Mouse (Mus musculus): ENCODE measurements around the gene Ncapd2. TPM values are rescaled to one million over a fixed set of nuclear protein-coding genes. Genes with fewer than 3 reads are reported as not detected.

Gene Ncapd2
- 78.5 and 98.6 TPM in 2 replicates for polyA plus RNA-seq (2012)

DNA sequence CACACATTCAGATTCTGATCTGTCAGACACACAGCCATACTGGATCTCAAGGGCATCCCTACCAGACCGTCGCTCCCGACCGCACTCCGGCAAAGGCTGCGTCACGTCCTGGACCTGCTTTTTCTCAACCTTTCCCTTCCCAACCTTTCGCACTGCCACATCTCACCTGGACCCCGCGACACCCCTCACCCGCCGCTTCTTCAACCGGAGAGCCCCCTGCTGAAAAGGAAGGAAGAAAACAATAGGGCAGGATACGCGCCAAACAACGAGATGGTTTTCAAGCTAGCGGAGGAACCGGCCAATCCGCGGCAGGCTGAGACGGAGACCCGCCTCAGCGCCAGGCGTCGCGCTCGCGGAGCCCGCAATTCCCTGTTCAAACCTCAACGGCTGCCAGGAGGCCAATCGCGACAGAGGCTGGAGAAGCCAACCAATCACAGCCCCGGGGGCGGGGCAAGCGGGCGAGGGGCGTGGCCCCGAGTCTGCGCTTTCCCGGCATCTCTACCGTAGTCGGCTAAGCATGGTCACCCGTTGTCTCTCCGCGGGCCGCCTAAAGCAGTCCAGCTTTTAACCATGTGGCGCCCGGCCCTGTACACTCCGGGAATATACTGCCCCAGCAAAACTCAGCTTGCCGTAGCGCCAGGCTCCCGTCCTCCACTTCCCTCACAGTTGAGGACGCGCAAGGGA is at the start of gene Ncapd2, which contains the start of gene Mrpl51:
TSS of gene Ncapd2 (minus strand) at position 370 of the 684 bp plus-strand sequence.
TSS of gene Mrpl51 (plus strand) at position 470 of the 684 bp plus-strand sequence.
- Histone ChIP-seq H3K9me3 (ENCODE audit: control insufficient read depth, low read length) (no peaks in the 10 kb centered on the region), H3K4me3 (replicated peaks) (peak within 1 kb of the TSS; percentile 70), H3K36me3 (ENCODE audit: control insufficient read depth) (peaks cover 73% of the 10 kb centered on the region), H3K27me3 (ENCODE audit: control insufficient read depth) (no peaks in the 10 kb centered on the region), H3K4me1 (ENCODE audit: control insufficient read depth) (peaks cover 44% of the 10 kb centered on the region)
- no peak for TF ChIP-seq TAL1 (IDR thresholded peaks at IDR 0.05; ENCODE audit: low read length)
- no peak for TF ChIP-seq GATA1 (IDR thresholded peaks at IDR 0.05; ENCODE audit: low read length)

- no peaks in the 10 kb centered on the region for H3K27me3 ChIP-seq (ENCODE audit: control insufficient read depth)
- no peak overlapping the region for H3K4me3 ChIP-seq (replicated peaks)
- no peaks in the 10 kb centered on the region for H3K4me1 ChIP-seq (ENCODE audit: control insufficient read depth)
- H3K9me3 ChIP-seq (ENCODE audit: control insufficient read depth, low read length), result no peaks in the 10 kb centered on the region
- H3K36me3 ChIP-seq (ENCODE audit: control insufficient read depth), result no peaks in the 10 kb centered on the region
- no peak for TF ChIP-seq TAL1 (IDR thresholded peaks at IDR 0.05; ENCODE audit: low read length)
- TF ChIP-seq GATA1 (IDR thresholded peaks at IDR 0.05; ENCODE audit: low read length), result no peak
Measured at GRCm38 (mm10) chr6:125240617-125241016, 49.1 kb upstream of the Ncapd2 start.

DNA sequence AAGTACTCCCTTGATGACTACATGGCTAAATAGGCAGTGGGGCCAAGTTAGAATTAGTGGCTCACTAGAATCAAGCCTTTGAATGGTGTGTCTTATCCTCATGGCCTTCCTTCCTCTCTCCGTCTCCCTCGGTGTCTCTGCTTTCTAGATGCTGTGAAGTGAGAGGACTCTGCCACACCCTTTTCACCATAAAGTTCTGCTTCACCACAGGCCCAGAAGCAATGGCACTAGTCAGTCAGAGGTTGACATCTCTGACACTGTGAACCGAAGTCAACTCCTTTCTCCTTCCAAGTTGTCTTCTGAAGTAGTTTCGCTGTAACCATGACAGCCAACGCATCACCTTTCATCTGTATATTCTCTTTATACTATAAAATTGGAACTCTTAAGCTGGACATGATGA is 48.0 kb upstream of the Ncapd2 start:
- H3K9me3 ChIP-seq (ENCODE audit: control insufficient read depth, low read length), result no peaks in the 10 kb centered on the region
- H3K36me3 ChIP-seq (ENCODE audit: control insufficient read depth), result no peaks in the 10 kb centered on the region
- no peak overlapping the region for H3K4me3 ChIP-seq (replicated peaks)
- H3K27me3 ChIP-seq (ENCODE audit: control insufficient read depth), result no peaks in the 10 kb centered on the region
- no peaks in the 10 kb centered on the region for H3K4me1 ChIP-seq (ENCODE audit: control insufficient read depth)
- no peak for TF ChIP-seq GATA1 (IDR thresholded peaks at IDR 0.05; ENCODE audit: low read length)
- no peak for TF ChIP-seq TAL1 (IDR thresholded peaks at IDR 0.05; ENCODE audit: low read length)

- no peaks in the 10 kb centered on the region for H3K36me3 ChIP-seq (ENCODE audit: control insufficient read depth)
Measured at GRCm38 (mm10) chr6:125238396-125238795, 46.9 kb upstream of the Ncapd2 start.

DNA sequence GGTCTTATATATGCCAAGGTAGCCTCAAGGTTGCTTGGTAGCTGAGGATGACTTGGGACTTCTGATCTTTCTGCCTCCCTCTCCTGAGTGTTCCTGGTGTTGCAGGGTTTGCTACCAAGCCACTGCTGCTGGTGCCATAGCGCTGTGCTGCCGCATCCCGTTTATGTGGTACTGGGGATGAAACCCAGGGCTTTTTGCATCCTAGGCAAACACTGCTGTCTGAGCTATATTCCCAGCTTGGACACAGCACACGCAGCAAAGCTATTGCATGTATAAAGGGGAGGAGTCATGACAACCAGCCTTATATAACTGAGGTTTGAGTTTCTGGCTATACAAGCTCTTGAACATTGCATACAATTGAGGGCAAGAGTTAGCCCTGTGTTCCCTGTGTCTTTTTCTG is 45.9 kb upstream of the Ncapd2 start:
- Histone ChIP-seq H3K27me3 (ENCODE audit: control insufficient read depth) (no peaks in the 10 kb centered on the region), H3K4me1 (ENCODE audit: control insufficient read depth) (peaks cover 11% of the 10 kb centered on the region), H3K36me3 (ENCODE audit: control insufficient read depth) (no peaks in the 10 kb centered on the region), H3K9me3 (ENCODE audit: control insufficient read depth, low read length) (no peaks in the 10 kb centered on the region), H3K4me3 (replicated peaks) (no peak overlapping the region)
- no peak for TF ChIP-seq TAL1 (IDR thresholded peaks at IDR 0.05; ENCODE audit: low read length)
- TF ChIP-seq GATA1 (IDR thresholded peaks at IDR 0.05; ENCODE audit: low read length), result no peak

More at GRCm38 (mm10) chr6:125238396-125238795, 46.9 kb upstream of the Ncapd2 start:
- no peaks in the 10 kb centered on the region for H3K27me3 ChIP-seq (ENCODE audit: control insufficient read depth)
- TF ChIP-seq TAL1 (IDR thresholded peaks at IDR 0.05; ENCODE audit: low read length), result no peak
- no peaks in the 10 kb centered on the region for H3K9me3 ChIP-seq (ENCODE audit: control insufficient read depth, low read length)
- peaks cover 2% of the 10 kb centered on the region; the same call in 1 of the 2 replicates for H3K4me1 ChIP-seq (ENCODE audit: control insufficient read depth)
- H3K4me3 ChIP-seq (replicated peaks), result no peak overlapping the region

GRCm38 (mm10) chr6:125236782-125237181 is 45.3 kb upstream of the Ncapd2 start, which contains the start of gene Cd27:
Gene Cd27, minus strand, starts transcription at chr6:125237010.
- Histone ChIP-seq H3K36me3 (ENCODE audit: control insufficient read depth) (no peaks in the 10 kb centered on the region), H3K27me3 (ENCODE audit: control insufficient read depth) (no peaks in the 10 kb centered on the region), H3K9me3 (ENCODE audit: control insufficient read depth, low read length) (no peaks in the 10 kb centered on the region), H3K4me1 (ENCODE audit: control insufficient read depth) (peaks cover 17% of the 10 kb centered on the region), H3K4me3 (replicated peaks) (no peak within 1 kb of the TSS)
- TF ChIP-seq GATA1 (IDR thresholded peaks at IDR 0.05; ENCODE audit: low read length) (no peak), TAL1 (IDR thresholded peaks at IDR 0.05; ENCODE audit: low read length) (no peak)

DNA sequence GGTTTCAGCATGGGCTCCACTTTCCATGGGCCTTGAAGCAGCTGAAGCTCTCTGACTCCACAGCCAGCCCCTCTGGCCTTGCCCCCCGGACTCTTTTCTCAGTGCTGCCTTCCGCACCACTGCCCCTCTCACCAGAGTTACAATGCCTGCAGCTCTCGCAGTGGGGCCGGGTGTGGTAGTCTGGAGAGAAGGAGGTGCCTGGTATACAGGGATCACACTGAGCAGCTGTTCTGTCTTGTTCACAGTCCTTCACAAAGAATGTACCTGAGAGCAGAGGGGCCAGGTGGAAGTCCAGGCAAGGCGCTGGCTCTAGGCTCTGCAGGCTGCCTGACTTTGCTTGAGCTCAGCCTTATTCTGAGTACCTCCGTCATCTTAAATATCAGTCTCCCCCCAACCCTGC is 44.8 kb upstream of the Ncapd2 start:
- Histone ChIP-seq H3K4me1 (ENCODE audit: control insufficient read depth) (peaks cover 21% of the 10 kb centered on the region), H3K4me3 (replicated peaks) (no peak overlapping the region), H3K27me3 (ENCODE audit: control insufficient read depth) (no peaks in the 10 kb centered on the region), H3K36me3 (ENCODE audit: control insufficient read depth) (no peaks in the 10 kb centered on the region), H3K9me3 (ENCODE audit: control insufficient read depth, low read length) (no peaks in the 10 kb centered on the region)
- TF ChIP-seq TAL1 (IDR thresholded peaks at IDR 0.05; ENCODE audit: low read length) (no peak), GATA1 (IDR thresholded peaks at IDR 0.05; ENCODE audit: low read length) (no peak)

- H3K27me3 ChIP-seq (ENCODE audit: control insufficient read depth), result no peaks in the 10 kb centered on the region
- H3K36me3 ChIP-seq (ENCODE audit: control insufficient read depth), result no peaks in the 10 kb centered on the region
- no peak overlapping the region for H3K4me3 ChIP-seq (replicated peaks)
- peaks cover 31% of the 10 kb centered on the region for H3K4me1 ChIP-seq (ENCODE audit: control insufficient read depth)
- no peaks in the 10 kb centered on the region for H3K9me3 ChIP-seq (ENCODE audit: control insufficient read depth, low read length)
- TF ChIP-seq TAL1 (IDR thresholded peaks at IDR 0.05; ENCODE audit: low read length) (no peak), GATA1 (IDR thresholded peaks at IDR 0.05; ENCODE audit: low read length) (no peak)
Measured at GRCm38 (mm10) chr6:125234520-125234828, 43.0 kb upstream of the Ncapd2 start.

DNA sequence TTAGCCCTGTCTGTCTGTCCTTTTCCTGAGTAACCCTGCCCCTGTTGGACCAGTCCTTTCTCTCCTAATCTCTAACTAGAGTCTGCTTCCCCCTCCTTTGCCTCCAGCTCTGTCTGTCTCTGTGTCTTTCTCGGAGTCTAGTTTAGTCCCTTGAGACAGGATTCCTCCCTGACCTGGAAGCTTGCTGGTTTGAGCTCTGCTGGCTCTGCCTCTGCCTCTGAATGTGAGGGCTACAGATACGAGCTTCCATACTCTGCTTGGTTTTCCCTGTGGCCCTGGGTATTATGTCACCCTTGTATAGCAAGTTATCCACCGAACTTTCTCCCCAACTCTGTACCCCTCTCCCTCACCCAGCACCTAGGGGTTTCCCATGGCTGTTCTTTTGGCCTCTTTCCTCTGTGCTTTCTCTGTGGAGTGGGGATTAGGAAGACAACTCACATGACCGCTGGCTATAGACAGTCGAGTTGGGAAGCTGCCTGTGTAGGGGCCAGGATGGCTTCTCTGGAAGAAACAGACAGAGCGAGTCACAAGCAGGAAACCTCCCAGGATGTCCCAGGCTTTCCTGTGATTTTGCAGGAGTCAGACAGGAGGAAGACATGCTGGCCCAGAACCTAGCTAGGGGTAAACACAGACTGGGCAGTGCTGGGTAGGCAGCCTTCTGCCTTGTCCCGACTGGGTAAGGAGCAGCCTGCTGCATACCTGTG is 42.5 kb upstream of the Ncapd2 start:
- Histone ChIP-seq H3K36me3 (ENCODE audit: control insufficient read depth) (no peaks in the 10 kb centered on the region), H3K9me3 (ENCODE audit: control insufficient read depth, low read length) (no peaks in the 10 kb centered on the region), H3K4me1 (ENCODE audit: control insufficient read depth) (peaks cover 31% of the 10 kb centered on the region), H3K4me3 (replicated peaks) (no peak overlapping the region), H3K27me3 (ENCODE audit: control insufficient read depth) (no peaks in the 10 kb centered on the region)
- TF ChIP-seq GATA1 (IDR thresholded peaks at IDR 0.05; ENCODE audit: low read length), result no peak
